Mouse (Mus musculus) mouse embryonic stem cell (cell line): ENCODE measurements at regions not wholly inside any gene's neighbourhood (a gene's known extent, or its start where the extent isn't known, plus 50 kb on each side); places are given as distances from the start of the nearest gene placed in this dataset.

ENCODE experiments used
- in situ Hi-C, 2 experiments: fragments of 300-500 bp; cut with MboI; formaldehyde crosslinking; loops; 1 replicate in 1 of 2; 3 replicates in 1 of 2; pipeline ENCODE4 v1.14.3; 2019 to 2020; ENCODE audit warnings: low sequenced_read_pairs in 2 of 2, low pct_unique_long_range_greater_than_20kb in 1 of 2, mixed read lengths in 1 of 2; ENCODE audit not compliant: unreplicated experiment in 1 of 2

DNA sequence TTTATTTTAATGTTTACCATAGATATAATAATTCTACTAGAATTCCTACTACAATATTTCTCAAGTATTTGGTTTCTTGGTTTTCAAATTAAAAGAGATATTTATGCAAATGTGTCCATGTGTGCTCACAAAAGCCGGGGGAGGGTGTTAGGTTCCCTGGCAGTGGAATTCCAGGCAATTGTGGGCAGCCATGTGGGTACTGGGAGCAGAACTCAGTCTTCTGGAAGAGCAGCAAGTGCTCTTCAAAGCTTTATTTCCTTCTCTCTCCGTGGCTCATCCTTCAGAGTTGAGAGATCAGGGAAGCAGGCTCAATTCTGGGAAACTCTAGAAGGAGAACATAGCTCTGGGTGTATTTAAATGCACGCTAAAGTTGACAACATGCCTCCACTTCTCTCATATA, 178.8 kb upstream of the Fat4 start:
- in situ Hi-C loops: no loop called here

- in situ Hi-C loops: no loop called here
Measured at GRCm38 (mm10) chr3:38699206-38699605, 187.5 kb upstream of the Fat4 start.

DNA sequence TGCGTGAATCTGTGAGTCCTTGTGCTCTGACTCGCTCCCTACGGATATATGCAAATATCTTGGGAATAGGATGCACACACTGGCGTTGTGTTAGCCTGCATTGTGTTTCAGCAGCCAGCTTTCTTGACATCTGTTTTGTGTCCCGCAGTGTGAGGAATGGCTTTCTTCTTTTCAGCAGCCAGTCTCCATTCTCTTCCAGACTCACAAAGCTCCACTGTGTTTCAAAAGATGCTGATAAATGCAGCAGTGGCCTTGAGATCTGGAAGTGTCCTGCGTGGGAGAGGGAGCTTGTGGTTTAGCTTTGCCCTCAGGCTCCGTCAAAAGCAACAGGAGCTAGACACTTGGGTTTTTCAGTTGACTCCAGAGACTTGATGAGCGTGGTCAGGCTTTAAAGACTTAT, 188.9 kb upstream of the Fat4 start:
- in situ Hi-C loops: no loop called here

GRCm38 (mm10) chr3:38697349-38697748, 189.4 kb upstream of the Fat4 start:
- in situ Hi-C loops: no loop called here

DNA sequence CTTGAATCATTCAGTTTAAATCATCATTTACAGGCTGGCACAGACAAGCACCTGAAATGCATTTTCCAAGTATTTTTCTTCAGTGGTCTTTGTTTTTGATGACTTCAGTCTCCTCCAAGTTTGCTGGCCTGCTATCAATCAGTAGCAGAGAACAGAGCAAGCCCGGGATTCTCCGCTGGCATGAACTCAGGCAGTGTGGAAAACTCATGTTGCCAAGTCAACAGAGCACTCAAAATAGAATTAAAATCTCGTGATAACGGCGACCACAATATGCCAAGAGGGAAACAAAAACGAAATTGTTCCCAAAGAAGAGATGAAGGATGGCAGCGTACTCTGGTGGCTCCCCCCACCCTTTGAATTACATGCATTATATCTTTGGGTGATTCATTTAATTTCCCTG, 190.9 kb upstream of the Fat4 start:
- in situ Hi-C loops: no loop called here

DNA sequence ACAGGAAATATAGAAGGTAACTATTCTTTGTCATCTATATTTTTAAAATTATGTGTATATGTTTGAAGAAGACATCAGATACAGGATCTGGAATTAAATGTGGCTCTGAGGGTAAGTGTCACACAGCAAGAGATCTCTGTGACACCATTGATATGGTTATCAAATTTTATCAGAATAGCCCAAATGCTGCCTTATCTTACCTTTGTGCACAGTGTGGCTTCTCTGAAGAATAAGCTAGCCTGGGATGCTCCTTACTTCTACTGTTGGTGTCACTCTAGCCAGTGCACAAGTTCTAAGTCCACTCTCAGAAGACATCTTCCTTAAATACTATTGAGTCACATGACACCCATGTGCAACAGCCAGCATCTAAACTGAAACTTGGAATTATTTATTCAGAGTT, 194.0 kb upstream of the Fat4 start:
- in situ Hi-C loops: no loop called here

DNA sequence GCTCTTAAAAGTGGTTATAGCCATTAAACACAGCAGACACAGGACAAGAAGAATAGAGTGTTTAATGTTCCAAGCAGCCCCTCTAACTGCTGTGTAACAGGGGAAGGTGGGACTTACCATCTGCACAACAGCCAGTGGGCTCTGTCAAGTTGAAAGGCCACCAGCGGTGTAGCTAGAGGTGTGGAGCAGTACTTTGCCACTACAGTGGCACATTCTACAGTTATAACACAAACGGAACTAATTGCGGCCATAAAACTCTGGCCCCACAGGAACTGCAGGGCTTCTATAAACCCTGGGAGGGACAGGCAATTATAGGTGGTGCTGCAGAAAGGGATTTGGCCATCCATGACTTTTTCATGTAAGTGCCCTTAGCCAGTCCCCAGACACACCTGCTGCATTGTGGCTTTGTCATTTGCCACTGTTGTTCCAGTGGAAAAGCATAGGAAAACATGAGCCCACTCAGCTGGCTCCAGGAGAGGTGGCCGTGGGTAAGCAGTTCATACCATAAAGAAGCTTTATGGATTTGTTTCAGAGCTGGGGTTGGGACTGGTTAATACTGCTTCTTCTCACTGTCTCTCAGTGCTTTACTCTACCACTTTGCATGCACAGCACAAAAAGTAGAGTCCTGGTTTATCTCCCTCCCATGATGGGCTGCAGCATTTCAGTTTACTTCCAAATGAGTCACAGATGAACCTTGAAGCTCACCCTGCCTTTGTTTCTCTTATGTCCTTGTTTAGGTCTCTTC, 199.8 kb upstream of the Ankrd50 start:
- in situ Hi-C loops: no loop called here

GRCm38 (mm10) chr3:38663670-38664494, 179.2 kb upstream of the Ankrd50 start:
- in situ Hi-C loops: loop anchor here (25.0 kb wide), 1 partner anchor 173 kb away; no protein-coding TSS in a partner anchor

DNA sequence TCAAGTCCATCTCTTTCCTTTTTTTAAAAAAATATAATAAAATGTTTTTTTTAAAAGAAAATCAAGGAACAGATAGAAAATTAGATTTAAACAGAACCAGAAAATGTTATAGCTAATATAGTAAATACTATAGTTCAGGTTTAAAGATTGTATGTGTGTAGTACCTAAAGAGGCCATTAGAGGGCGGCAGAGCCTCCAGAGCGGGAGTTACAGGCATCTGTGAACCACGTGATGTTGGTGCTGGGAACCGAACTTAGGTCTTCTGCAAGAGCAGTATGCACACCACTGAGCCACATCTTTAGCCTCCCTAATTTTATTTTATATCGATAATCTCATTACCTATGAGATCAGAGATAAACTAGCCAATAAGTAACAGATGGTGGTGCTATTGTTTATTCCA, 178.4 kb upstream of the Ankrd50 start:
- in situ Hi-C loops: loop anchor here (25.0 kb wide), 1 partner anchor 174 kb away; no protein-coding TSS in a partner anchor

DNA sequence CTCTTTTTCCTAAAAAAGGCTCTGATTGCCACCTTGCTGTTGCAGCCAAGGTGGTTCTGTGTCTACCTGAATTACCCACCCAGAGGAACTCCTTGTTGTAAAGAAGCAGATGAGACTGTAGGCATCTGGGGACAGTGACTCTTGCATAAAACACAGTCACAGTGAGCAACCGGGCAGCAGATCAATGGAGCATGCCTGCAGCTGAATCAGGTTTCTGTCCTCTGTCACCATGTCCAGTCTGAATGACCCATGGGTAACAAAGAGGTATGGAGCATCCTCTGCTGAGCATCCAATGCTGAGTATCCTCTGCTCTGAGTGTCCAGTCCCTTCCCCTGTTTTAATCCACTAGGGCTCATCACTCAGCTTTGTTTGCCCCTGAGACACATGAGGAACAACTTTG, 172.1 kb upstream of the Ankrd50 start:
- in situ Hi-C loops: loop anchor here (25.0 kb wide), 1 partner anchor 181 kb away; no protein-coding TSS in a partner anchor

DNA sequence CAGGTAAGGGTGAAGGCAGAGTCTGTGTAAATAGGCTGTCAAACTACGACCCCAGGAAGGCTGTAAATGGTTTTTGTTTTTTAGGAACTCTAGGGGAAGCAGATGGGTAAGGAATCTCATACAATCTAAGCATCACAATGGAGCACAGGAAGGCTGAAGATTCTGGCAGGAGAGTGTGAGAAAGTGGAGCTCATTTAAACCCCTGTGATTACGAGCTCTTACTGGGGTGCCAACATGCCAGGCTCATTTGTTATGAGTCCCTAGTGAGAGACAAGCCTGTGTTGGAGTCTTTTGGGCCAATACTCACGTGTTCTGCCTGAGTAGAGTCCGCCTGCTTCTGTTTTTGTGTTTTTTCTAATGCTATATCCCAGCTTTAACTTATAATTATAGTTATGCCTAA, 169.3 kb upstream of the Ankrd50 start:
- in situ Hi-C loops: loop anchor here (25.0 kb wide), 1 partner anchor 183 kb away; no protein-coding TSS in a partner anchor

- in situ Hi-C loops: loop anchor here (25.0 kb wide), 1 partner anchor 184 kb away; no protein-coding TSS in a partner anchor
Measured at GRCm38 (mm10) chr3:38652985-38653685, 168.5 kb upstream of the Ankrd50 start.

DNA sequence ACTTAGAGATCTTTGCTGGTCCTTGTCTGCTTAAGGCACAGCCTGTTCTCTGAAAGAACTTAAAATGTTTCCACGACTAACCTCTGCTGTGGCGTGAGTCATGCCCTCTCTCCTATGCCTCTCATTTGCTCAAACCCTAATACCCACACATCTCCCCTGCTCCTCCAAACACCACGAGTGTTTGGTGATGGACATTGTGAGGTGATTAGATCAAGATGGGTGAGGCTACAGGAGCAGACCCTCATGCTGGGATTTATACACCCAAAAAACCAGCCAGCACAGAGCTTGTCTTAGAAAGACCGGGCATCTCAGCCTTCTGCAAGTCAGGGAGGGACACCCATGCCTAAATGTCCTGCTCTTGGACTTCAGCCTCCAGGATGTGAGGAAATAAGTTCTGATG, 165.5 kb upstream of the Ankrd50 start:
- in situ Hi-C loops: loop anchor here (25.0 kb wide), 1 partner anchor 187 kb away; no protein-coding TSS in a partner anchor

DNA sequence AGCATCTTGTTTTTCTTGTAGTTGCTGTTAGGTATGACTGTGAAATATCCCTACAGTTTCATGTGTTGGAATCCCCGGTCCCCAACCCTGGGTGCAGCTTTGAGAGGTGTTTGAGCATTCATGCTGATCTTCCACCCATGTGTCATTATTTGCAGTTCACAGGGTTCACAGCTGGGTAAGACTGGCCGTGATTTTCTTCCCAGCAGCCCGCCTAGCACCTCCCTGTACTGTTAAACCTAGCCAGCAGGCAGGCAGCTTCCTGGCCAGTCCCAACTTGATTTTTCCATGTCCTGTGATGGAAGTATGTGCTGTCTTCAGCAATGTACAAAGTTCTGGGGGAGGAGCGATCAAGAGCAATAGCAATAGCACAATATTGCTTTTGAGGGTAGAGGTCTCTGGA, 164.0 kb upstream of the Ankrd50 start:
- in situ Hi-C loops: no loop called here

DNA sequence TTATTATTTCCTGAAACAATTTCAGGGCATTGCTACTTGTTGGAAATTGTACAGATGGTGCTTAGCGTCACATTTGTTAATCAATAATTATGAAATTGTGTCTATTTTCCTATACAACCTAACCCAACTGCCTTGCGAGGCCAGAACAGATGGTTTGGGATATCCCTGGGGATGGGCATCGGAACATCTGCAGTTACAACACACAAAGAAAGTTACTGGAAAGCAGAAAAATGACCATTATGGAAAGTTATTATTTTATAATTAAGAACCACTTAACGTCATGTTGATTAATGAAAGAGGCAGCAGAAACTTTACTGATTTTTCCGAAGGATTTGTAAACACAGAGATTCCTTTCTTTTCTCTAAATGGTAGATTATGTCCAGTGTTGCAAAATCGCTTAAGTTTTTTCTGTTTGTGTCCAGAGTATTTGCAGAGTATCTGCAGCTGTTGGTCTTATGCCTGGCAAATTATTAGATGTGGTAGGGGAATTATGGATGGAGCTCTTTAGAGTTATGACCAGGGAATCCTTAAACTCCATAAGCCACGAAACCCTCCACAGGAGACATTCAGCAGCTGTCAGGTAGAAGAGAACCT, 163.2 kb upstream of the Ankrd50 start:
- in situ Hi-C loops: no loop called here

DNA sequence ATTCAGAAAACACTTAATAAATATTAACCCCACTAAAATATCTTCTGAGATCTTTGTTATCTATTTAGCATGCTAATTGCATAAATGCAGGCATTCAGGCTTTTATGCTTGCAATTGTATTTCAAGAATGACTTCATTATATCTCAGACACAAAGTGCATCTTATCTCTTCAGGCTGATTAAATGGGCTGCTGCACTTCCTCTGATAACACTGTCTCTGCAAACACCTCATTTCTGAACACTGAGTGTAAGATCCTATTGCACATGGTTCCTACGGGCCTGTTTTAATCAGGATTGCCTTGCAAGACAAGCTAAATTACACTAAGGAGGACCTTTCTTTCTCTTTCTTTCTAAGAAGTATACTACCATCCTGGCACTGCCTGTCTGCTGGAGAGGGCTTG, 157.1 kb upstream of the Ankrd50 start:
- in situ Hi-C loops: no loop called here

GRCm38 (mm10) chr3:38636806-38637205, 152.2 kb upstream of the Ankrd50 start:
- in situ Hi-C loops: no loop called here

- in situ Hi-C loops: no loop called here
Measured at GRCm38 (mm10) chr3:38633347-38633746, 148.7 kb upstream of the Ankrd50 start.
